Mouse (Mus musculus) c-Kit-positive CD71-positive TER-119-positive erythroid progenitor cells, embryonic 14.5 days (primary cell): Measurements from ENCODE around the gene Pigyl.

Experiments
- DNase-seq: peaks from one replicate; pipeline ENCODE4 v3.0.0-alpha.2; 2013; ENCODE audit warnings: low spot score

The Pigyl gene

GRCm38 (mm10) chr9:22196412-22196811 is 39.8 kb downstream of the Pigyl start:
- no peak for DNase-seq
